In the genomic region with DNA sequence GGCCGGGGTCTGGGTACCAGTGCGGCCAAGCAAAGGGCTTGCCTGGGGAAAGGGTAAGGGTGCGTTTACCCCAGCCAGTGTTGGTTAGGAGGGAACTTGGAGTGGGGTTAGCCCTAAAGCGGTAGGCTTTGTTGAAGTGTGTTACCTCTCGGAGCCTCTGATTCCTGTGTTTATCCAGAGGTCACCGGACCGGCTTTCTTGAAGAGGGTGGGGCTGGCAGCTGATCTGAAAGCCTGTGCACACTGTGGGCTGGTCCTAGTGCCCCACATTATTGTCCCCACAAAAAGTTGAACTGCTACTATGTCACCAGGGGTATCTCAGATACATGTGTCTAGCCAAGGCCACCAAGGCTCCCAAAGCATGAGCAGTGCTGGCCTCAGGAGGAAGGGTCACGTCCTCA, we compare ENCODE assay signal across 26 mouse cellular contexts. TPM values are rescaled to one million over a fixed set of nuclear protein-coding genes. Genes with fewer than 3 reads are reported as not detected.
DNase-seq lines count a peak whose midpoint lies in the region; ATAC-seq lines count a peak whose summit lies in the region.
"Had no signal": no experiment of that assay in that cellular context is flagged by ENCODE, and none has a peak within 500 bp of the region (broad histone marks: within the 10 kb centered on the region; RNA-seq: fewer than 3 reads in every experiment).

No protein-coding gene starts in this region.

- 68% methylated on average over 8 of the region's 8 CpGs for WGBS in heart, embryonic 10.5 days
- WGBS in lung, embryonic 16.5 days, result 27% methylated on average over 8 of the region's 8 CpGs

- H3K27me3 ChIP-seq in heart, embryonic 10.5 days (ENCODE audit: insufficient read depth, poor library complexity, severe bottlenecking), result peaks cover 6% of the 10 kb centered on the region; the same call in 1 of the 2 replicates
- H3K27me3 ChIP-seq in lung, embryonic 16.5 days (ENCODE audit: control insufficient read depth, insufficient read depth, low read depth, low read length), result no peaks in the 10 kb centered on the region
- H3K27me3 ChIP-seq: limb, embryonic 15.5 days; midbrain, embryonic 15.5 days; neural tube, embryonic 12.5 days; Patski had no signal

- DNase-seq in heart, embryonic 10.5 days (ENCODE audit: low spot score), result no peak
- DNase-seq in heart, adult 11 months, result no peak
- DNase-seq in lung, postnatal 4 days, result no peak
- peak; percentile 31 for DNase-seq in urinary bladder, postnatal 14 days (ENCODE audit: low spot score)
- no peak for DNase-seq in urinary bladder, postnatal 4 days (ENCODE audit: low spot score in 2 of 2)
- no peak for DNase-seq in embryo, embryonic 9.5 days (ENCODE audit: extremely low spot score)
- DNase-seq: adrenal gland, postnatal 10 days; cerebellum, adult 8-10 months; cerebellum, postnatal 36 days; kidney, adult 9 months; kidney, postnatal 10 days; lung, adult 2 months; right cerebral cortex, postnatal 4 days; thymus, postnatal 14 days had no signal

- peak overlapping the region; percentile 11; the same call in 1 of the 2 replicates for H3K27ac ChIP-seq in heart, embryonic 10.5 days
- no peak overlapping the region for H3K27ac ChIP-seq in lung, embryonic 16.5 days (ENCODE audit: low read length)
- H3K27ac ChIP-seq: embryonic facial prominence, embryonic 12.5 days; hindbrain, embryonic 14.5 days; limb, embryonic 10.5 days; limb, embryonic 15.5 days; liver, embryonic 14.5 days; midbrain, embryonic 15.5 days; neural tube, embryonic 12.5 days had no signal

- H3K4me2 ChIP-seq in lung, embryonic 16.5 days (ENCODE audit: low read depth, low read length), result no peak overlapping the region
- H3K4me2 ChIP-seq: embryonic facial prominence, embryonic 12.5 days; heart, embryonic 11.5 days; hindbrain, embryonic 14.5 days; limb, embryonic 15.5 days; midbrain, embryonic 15.5 days; neural tube, embryonic 12.5 days had no signal

- no peaks in the 10 kb centered on the region for H3K9me3 ChIP-seq in heart, embryonic 10.5 days
- no peaks in the 10 kb centered on the region for H3K9me3 ChIP-seq in lung, embryonic 16.5 days (ENCODE audit: control insufficient read depth, low read length)
- H3K9me3 ChIP-seq: embryonic facial prominence, embryonic 12.5 days; limb, embryonic 10.5 days; limb, embryonic 15.5 days; midbrain, embryonic 15.5 days; neural tube, embryonic 12.5 days had no signal

- H3K4me3 ChIP-seq in heart, embryonic 10.5 days, result no peak overlapping the region
- H3K4me3 ChIP-seq in lung, embryonic 16.5 days (ENCODE audit: low read length), result no peak overlapping the region
- H3K4me3 ChIP-seq: embryonic facial prominence, embryonic 12.5 days; limb, embryonic 10.5 days; limb, embryonic 15.5 days; midbrain, embryonic 15.5 days; neural tube, embryonic 12.5 days had no signal

- no peaks in the 10 kb centered on the region for H3K36me3 ChIP-seq in heart, embryonic 10.5 days
- H3K36me3 ChIP-seq in lung, embryonic 16.5 days (ENCODE audit: control insufficient read depth, insufficient read depth, low read length), result no peaks in the 10 kb centered on the region
- H3K36me3 ChIP-seq: embryonic facial prominence, embryonic 12.5 days; limb, embryonic 10.5 days; limb, embryonic 15.5 days; midbrain, embryonic 15.5 days; neural tube, embryonic 12.5 days had no signal

- H3K9ac ChIP-seq in lung, embryonic 16.5 days (ENCODE audit: low read length), result no peak overlapping the region
- H3K9ac ChIP-seq: embryonic facial prominence, embryonic 12.5 days; hindbrain, embryonic 14.5 days; limb, embryonic 15.5 days; liver, embryonic 14.5 days; midbrain, embryonic 15.5 days; neural tube, embryonic 12.5 days had no signal

- 0 out of 2 replicates have a peak, but pooled peaks have one; percentile 15 for ATAC-seq in lung, embryonic 16.5 days (ENCODE audit: low read depth)
- ATAC-seq: forebrain, embryonic 14.5 days; intestine, postnatal 0 days; midbrain, embryonic 15.5 days; Patski had no signal

- peaks cover 50% of the 10 kb centered on the region for H3K4me1 ChIP-seq in heart, embryonic 10.5 days
- peaks cover 4% of the 10 kb centered on the region; the same call in 1 of the 2 replicates for H3K4me1 ChIP-seq in lung, embryonic 16.5 days (replicated peaks; ENCODE audit: control insufficient read depth, insufficient read depth, low read length)
- H3K4me1 ChIP-seq: midbrain, embryonic 15.5 days; neural tube, embryonic 12.5 days had no signal

RNA-seq across cellular contexts. Expression of gene Zfpm1, which starts 43.2 kb away (rescaled TPM):
- 5.7 and 12.8 TPM in 2 replicates for polyA plus RNA-seq in heart, embryonic 10.5 days (2016; fragmentation: Nextera tagmentation; extraction: Ambion mirVana)
- polyA plus RNA-seq in lung, embryonic 16.5 days (2015; fragmentation: Nextera tagmentation; extraction: Ambion mirVana), result 0.82 and 1.2 TPM in 2 replicates
